In genomic region chr11:96992722-96993311, GRCm38 (mm10) we compare ENCODE assay signal across 1 mouse cellular context.
TF ChIP-seq lines count a peak whose summit lies in the region.

No protein-coding gene starts in this region.

TF ChIP-seq in MEL, 35 proteins besides CTCF, POLR2A, EP300 and RAD21 (continued from another document):
- TF ChIP-seq MAFK (IDR thresholded peaks at IDR 0.05; ENCODE audit: borderline replicate concordance, low read depth, low read length) (peak; percentile 55; the same call in 1 of the 2 replicates), BHLHE40 (IDR thresholded peaks at IDR 0.05; ENCODE audit: borderline replicate concordance, low read depth, low read length) (peak; percentile 62; the same call in 1 of the 2 replicates), HCFC1 (IDR thresholded peaks at IDR 0.05; ENCODE audit: low read depth, low read length) (peak; percentile 58; the same call in 1 of the 2 replicates), POLR2AphosphoS5 (IDR thresholded peaks at IDR 0.05; ENCODE audit: borderline replicate concordance, low read depth, low read length) (no peak), CHD2 (IDR thresholded peaks at IDR 0.05; ENCODE audit: low read length) (no peak), TAL1 (IDR thresholded peaks at IDR 0.05; ENCODE audit: low read length) (peak; percentile 91), ETS1 (IDR thresholded peaks at IDR 0.05; ENCODE audit: low read depth, low read length) (peak; percentile 91), TBP (IDR thresholded peaks at IDR 0.05; ENCODE audit: low read depth, low read length) (peak; percentile 83), GABPA (IDR thresholded peaks at IDR 0.05; ENCODE audit: low read depth, low read length) (no peak), ZKSCAN1 (IDR thresholded peaks at IDR 0.05; ENCODE audit: low read depth, low read length) (no peak), POLR2AphosphoS2 (IDR thresholded peaks at IDR 0.05; ENCODE audit: low read length) (no peak), USF2 (IDR thresholded peaks at IDR 0.05; ENCODE audit: borderline replicate concordance in 1 of 2, insufficient read depth in 1 of 2, low read depth in 1 of 2, low read length in 2 of 2) (no peak), USF1 (IDR thresholded peaks at IDR 0.05; ENCODE audit: low read depth, low read length) (no peak)
TF ChIP-seq in MEL: peak in this region for 14.
